Mouse (Mus musculus) testis, adult 2 months (tissue): Measurements from ENCODE around the gene Cnih4.

Experiments used
- CTCF ChIP-seq: fragments of 200-500 bp; IDR thresholded peaks from 2 replicates; pipeline ENCODE4 v1.5.1; 2012; ENCODE audit warnings: low read depth, mild to moderate bottlenecking, inconsistent platforms, low read length, moderate library complexity; ENCODE audit not compliant: control insufficient read depth, insufficient read depth, insufficient replicate concordance
- POLR2A ChIP-seq: fragments of 200-500 bp; IDR thresholded peaks from 2 replicates; pipeline ENCODE4 v1.6.1; 2012; ENCODE audit warnings: low read depth, mild to moderate bottlenecking, inconsistent platforms, low read length, moderate library complexity; ENCODE audit not compliant: control insufficient read depth

DNA sequence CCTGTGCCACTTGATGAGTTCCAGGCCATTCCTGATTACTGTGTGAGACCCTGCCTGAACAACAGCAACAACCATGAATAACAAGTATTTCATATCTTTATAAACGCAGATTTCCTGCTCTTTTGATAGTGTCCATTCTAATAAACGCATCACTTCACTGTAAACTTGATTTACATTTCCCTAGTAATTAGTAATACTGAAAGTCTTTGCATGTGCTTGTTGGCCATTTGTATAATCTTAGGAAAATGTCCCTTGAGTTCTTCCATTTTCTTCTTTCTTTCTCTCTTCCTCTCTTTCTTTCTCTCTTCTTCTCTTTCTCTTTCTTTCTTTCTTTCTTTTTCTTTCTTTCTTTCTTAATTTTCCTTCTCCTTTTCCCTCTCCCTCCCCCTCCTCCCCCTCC, 1.7 kb downstream of the Cnih4 start:
- TF ChIP-seq CTCF, result no peak
- no peak for TF ChIP-seq POLR2A
